Mouse (Mus musculus): ENCODE results near the gene Acly. TPM values are rescaled to one million over a fixed set of nuclear protein-coding genes. Genes with fewer than 3 reads are reported as not detected.

Gene Acly
- polyA plus RNA-seq (2021; fragmentation: Nextera tagmentation): 72.4 and 92.4 TPM in 2 replicates
- long read RNA-seq, experiment 1, full-length matches to known transcripts: 498 of 708 reads
- long read RNA-seq, experiment 1, partial matches to known transcripts: 173 of 708 reads
- long read RNA-seq, experiment 1, other reads (novel, unspliced or antisense): 37 of 708 reads
- long read RNA-seq, experiment 2, full-length matches to known transcripts: 28 of 79 reads
- long read RNA-seq, experiment 2, partial matches to known transcripts: 35 of 79 reads
- long read RNA-seq, experiment 2, other reads (novel, unspliced or antisense): 16 of 79 reads

GRCm38 (mm10) chr11:100527458-100528374 lies at the start of gene Acly:
Gene Acly (minus strand): TSS chr11:100528000.

GRCm38 (mm10) chr11:100574708-100575483 lies 47.1 kb upstream of the Acly start, which contains the start of gene Cnp:
Gene Cnp (plus strand): TSS chr11:100574904.

DNA sequence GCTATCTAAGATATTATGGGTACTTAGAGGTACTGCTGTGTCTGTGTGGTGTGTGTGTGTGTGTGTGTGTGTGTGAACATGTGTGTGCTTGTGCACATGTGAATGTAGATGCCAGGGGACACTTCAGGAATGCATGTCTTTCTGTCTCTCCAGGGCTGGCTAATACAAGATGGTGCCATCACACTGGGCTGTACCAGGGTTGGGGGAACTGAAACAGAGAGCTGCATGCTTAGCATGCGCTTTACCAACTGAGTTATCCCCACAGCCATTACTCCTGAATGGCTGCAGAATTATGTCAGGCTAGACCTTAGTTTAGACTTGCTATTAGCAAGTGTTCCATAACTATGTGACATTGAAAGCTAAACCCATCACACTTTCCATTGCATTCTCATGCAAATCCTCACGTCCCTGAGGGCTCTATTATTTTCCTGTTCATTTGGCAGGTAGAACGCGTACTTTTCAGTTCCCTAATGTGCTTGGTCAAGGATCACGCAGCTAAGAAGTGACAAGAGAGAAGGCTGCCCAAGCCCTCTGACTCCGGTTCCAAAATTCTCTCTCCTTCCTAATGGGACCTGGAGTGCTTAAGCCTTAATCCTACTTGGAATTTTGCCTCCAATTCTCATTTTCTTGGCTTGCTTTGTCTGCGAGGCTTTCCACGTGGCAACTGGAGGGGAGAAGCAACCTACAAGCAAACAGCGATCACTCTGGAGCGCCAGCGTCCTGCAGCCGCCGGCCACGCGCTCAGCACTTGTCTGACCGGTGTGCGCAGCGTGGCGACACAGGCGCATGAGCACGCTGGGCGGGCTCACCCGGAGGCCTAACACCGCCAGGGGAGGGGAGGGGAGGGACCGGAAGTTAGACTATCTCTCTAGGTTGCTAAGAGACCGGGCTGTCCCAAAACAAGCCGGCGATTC lies 17.3 kb upstream of the Acly start, which contains the start of gene Ttc25:
Gene Ttc25 (plus strand): TSS at position 776 of the 914 bp plus-strand sequence.

DNA sequence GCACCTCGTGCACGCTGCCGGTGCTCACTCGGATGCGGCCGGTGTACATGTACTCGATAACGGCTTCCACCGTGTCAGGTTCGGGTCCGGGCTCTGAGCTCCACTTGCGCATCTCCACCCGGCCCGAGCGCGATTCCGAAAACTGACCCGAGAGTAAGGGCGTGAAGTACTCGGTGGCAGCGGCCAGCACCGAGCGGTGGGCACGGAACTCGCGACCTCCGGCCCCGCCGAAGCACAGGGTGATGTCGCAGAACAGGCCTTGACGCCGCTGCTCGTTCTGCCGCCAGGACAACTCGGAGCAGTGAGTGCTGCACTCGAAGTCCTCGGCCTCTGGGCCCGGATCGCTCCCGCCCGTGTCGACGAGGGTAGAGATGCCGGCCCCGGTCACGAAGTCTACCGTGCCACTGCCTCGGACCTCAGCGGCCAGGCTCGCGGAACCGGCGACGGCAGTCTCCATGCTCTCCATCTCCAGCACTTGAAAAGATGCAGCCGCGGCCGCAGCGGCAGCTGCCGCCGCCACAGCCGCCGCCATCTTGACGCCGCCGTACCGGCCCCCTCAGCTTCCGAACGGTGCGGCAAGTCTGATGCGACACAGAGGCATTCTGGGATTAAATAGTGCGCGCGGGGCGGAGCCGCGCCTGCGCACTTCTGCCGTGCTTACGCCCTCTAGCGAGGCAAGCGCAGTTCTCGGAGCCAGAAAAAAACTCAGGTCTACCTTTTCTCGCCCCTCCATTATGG lies 55.4 kb downstream of the Acly start, which contains the start of gene Klhl11:
Gene Klhl11 (minus strand): TSS at position 545 of the 738 bp plus-strand sequence.

GRCm38 (mm10) chr11:100441797-100442196 lies 86.0 kb downstream of the Acly start, which contains the start of the genes Nt5c3b and Klhl10:
Gene Nt5c3b (minus strand): TSS chr11:100441808.
Gene Klhl10 (plus strand): TSS chr11:100441917.

Other genes with a start within 250 kb of the Acly start
- gene Eif1, start 208.1 kb downstream of the Acly start, polyA plus RNA-seq (2021; fragmentation: Nextera tagmentation): 534 and 1,722 TPM in 2 replicates
- not detected in 2 replicates for gene Gast, start 193.6 kb downstream of the Acly start, polyA plus RNA-seq (2021; fragmentation: Nextera tagmentation)
- gene Hap1, start 171.9 kb downstream of the Acly start, polyA plus RNA-seq (2021; fragmentation: Nextera tagmentation): 24.0 and 25.4 TPM in 2 replicates
- gene Jup, start 130.2 kb downstream of the Acly start, polyA plus RNA-seq (2021; fragmentation: Nextera tagmentation): 36.0 and 41.1 TPM in 2 replicates
- 16.7 and 16.8 TPM in 2 replicates for gene P3h4, start 113.2 kb downstream of the Acly start, polyA plus RNA-seq (2021; fragmentation: Nextera tagmentation)
- gene Fkbp10, start 112.3 kb downstream of the Acly start, polyA plus RNA-seq (2021; fragmentation: Nextera tagmentation): 5.2 and 6.7 TPM in 2 replicates
- 50.8 and 54.8 TPM in 2 replicates for gene Nt5c3b, start 86.2 kb downstream of the Acly start, polyA plus RNA-seq (2021; fragmentation: Nextera tagmentation)
- gene Klhl10, start 86.1 kb downstream of the Acly start, polyA plus RNA-seq (2021; fragmentation: Nextera tagmentation): 0.34 and 0.44 TPM in 2 replicates
- gene Klhl11, start 55.3 kb downstream of the Acly start, polyA plus RNA-seq (2021; fragmentation: Nextera tagmentation): 14.7 and 17.5 TPM in 2 replicates
- 0.95 and 1.1 TPM in 2 replicates for gene Ttc25, start 17.6 kb upstream of the Acly start, polyA plus RNA-seq (2021; fragmentation: Nextera tagmentation)
- gene Cnp, start 46.9 kb upstream of the Acly start, polyA plus RNA-seq (2021; fragmentation: Nextera tagmentation): 359 and 428 TPM in 2 replicates
- 14.5 and 16.5 TPM in 2 replicates for gene Nkiras2, start 91.2 kb upstream of the Acly start, polyA plus RNA-seq (2021; fragmentation: Nextera tagmentation)
- gene Dnajc7, start 92.2 kb upstream of the Acly start, polyA plus RNA-seq (2021; fragmentation: Nextera tagmentation): 127 and 154 TPM in 2 replicates
- gene Zfp385c, start 164.5 kb upstream of the Acly start, polyA plus RNA-seq (2021; fragmentation: Nextera tagmentation): 0.04 and 0.23 TPM in 2 replicates
- 1.0 and 1.4 TPM in 2 replicates for gene Dhx58, start 176.3 kb upstream of the Acly start, polyA plus RNA-seq (2021; fragmentation: Nextera tagmentation)
- gene Kat2a, start 184.5 kb upstream of the Acly start, polyA plus RNA-seq (2021; fragmentation: Nextera tagmentation): 14.8 and 32.0 TPM in 2 replicates
- gene Hspb9, start 185.8 kb upstream of the Acly start, polyA plus RNA-seq (2021; fragmentation: Nextera tagmentation): 0.34 TPM in 1 of 2 replicates, not detected in the other
- 43.2 and 51.8 TPM in 2 replicates for gene Rab5c, start 210.2 kb upstream of the Acly start, polyA plus RNA-seq (2021; fragmentation: Nextera tagmentation)
- gene Kcnh4, start 231.9 kb upstream of the Acly start, polyA plus RNA-seq (2021; fragmentation: Nextera tagmentation): 1.0 and 2.6 TPM in 2 replicates
- 0.51 and 1.3 TPM in 2 replicates for gene Hcrt, start 234.9 kb upstream of the Acly start, polyA plus RNA-seq (2021; fragmentation: Nextera tagmentation)
- 5.9 TPM in 2 replicates for gene Ghdc, start 243.0 kb upstream of the Acly start, polyA plus RNA-seq (2021; fragmentation: Nextera tagmentation)